Mouse (Mus musculus) layer of hippocampus, adult 18-20 months (tissue): ENCODE data around the gene Sspn. TPM values are rescaled to one million over a fixed set of nuclear protein-coding genes. Genes with fewer than 3 reads are reported as not detected.
A peak's percentile ranks its signal among the peaks of the same experiment; 100 is the strongest.

ENCODE experiments used
- DNase-seq, 2 experiments: peaks; one replicate each; pipeline ENCODE4 v3.0.0; 2022; ENCODE audit warnings: low spot score in 2 of 2
- long read RNA-seq: library from polyadenylated mRNA; stranded (forward); transcript quantifications from one replicate; pipeline ENCODE4 v2.0.0, GENCODE M21; 2021
- total RNA-seq, 2 experiments: library from RNA; stranded (reverse); gene quantifications; 2 replicates each; pipeline ENCODE4 v1.2.3; 2021

Gene Sspn
- 1 to 10 TPM; 4.8 to 5.2 TPM for total RNA-seq
- long read RNA-seq, full-length matches to known transcripts, result 4 of 4 reads
- long read RNA-seq, partial matches to known transcripts, result 0 of 4 reads
- long read RNA-seq, other reads (novel, unspliced or antisense), result 0 of 4 reads

GRCm38 (mm10) chr6:145931341-145931740 lies at the start of gene Sspn:
Gene Sspn, plus strand, starts transcription at chr6:145931641.
- DNase-seq, result no peak

GRCm38 (mm10) chr6:145883010-145883409 lies 48.4 kb upstream of the Sspn start:
- DNase-seq, result no peak

- DNase-seq, result no peak
Measured at GRCm38 (mm10) chr6:145883668-145884067, 47.8 kb upstream of the Sspn start.

GRCm38 (mm10) chr6:145885069-145885468 lies 46.4 kb upstream of the Sspn start:
- DNase-seq, result no peak

GRCm38 (mm10) chr6:145886277-145886676 lies 45.2 kb upstream of the Sspn start:
- no peak for DNase-seq

- DNase-seq, result no peak
Measured at GRCm38 (mm10) chr6:145887719-145888118, 43.7 kb upstream of the Sspn start.

- peak in 1 of 2 experiments; percentile 29 for DNase-seq
Measured at GRCm38 (mm10) chr6:145891951-145892350, 39.5 kb upstream of the Sspn start.

GRCm38 (mm10) chr6:145892381-145893265 lies 38.8 kb upstream of the Sspn start:
- no peak for DNase-seq

- no peak for DNase-seq
Measured at GRCm38 (mm10) chr6:145893366-145894021, 37.9 kb upstream of the Sspn start.

GRCm38 (mm10) chr6:145894669-145895342 lies 36.6 kb upstream of the Sspn start:
- DNase-seq, result no peak

- no peak for DNase-seq
Measured at GRCm38 (mm10) chr6:145904169-145904568, 27.3 kb upstream of the Sspn start.

- no peak for DNase-seq
Measured at GRCm38 (mm10) chr6:145904616-145905015, 26.8 kb upstream of the Sspn start.

- no peak for DNase-seq
Measured at GRCm38 (mm10) chr6:145906096-145906890, 25.1 kb upstream of the Sspn start.

- DNase-seq, result no peak
Measured at GRCm38 (mm10) chr6:145909943-145910342, 21.5 kb upstream of the Sspn start.

GRCm38 (mm10) chr6:145910469-145911426 lies 20.7 kb upstream of the Sspn start:
- DNase-seq, result no peak

GRCm38 (mm10) chr6:145912232-145912631 lies 19.2 kb upstream of the Sspn start:
- no peak for DNase-seq

GRCm38 (mm10) chr6:145915435-145915834 lies 16.0 kb upstream of the Sspn start:
- DNase-seq, result no peak

GRCm38 (mm10) chr6:145916401-145916800 lies 15.0 kb upstream of the Sspn start:
- DNase-seq, result no peak

- DNase-seq, result no peak
Measured at GRCm38 (mm10) chr6:145918236-145918635, 13.2 kb upstream of the Sspn start.

GRCm38 (mm10) chr6:145923594-145923993 lies 7.8 kb upstream of the Sspn start:
- no peak for DNase-seq
